8 mouse cellular contexts compared by ENCODE assay signal in genomic region chr16:28838016-28838415, GRCm38 (mm10).
DNase-seq lines count a peak whose midpoint lies in the region; ATAC-seq and TF ChIP-seq lines count a peak whose summit lies in the region.

No protein-coding gene starts in this region.

- H3K4me3 ChIP-seq in forebrain, embryonic 10.5 days = no peak overlapping the region
- no peak overlapping the region for H3K4me3 ChIP-seq in forebrain, embryonic 12.5 days (replicated peaks)
- H3K4me3 ChIP-seq in forebrain, embryonic 16.5 days (replicated peaks; ENCODE audit: low read length) = no peak overlapping the region
- no peak overlapping the region for H3K4me3 ChIP-seq in small intestine, adult 2 months (ENCODE audit: low read depth, low read length)

- H3K4me1 ChIP-seq in forebrain, embryonic 10.5 days = peaks cover 22% of the 10 kb centered on the region
- peaks cover 17% of the 10 kb centered on the region for H3K4me1 ChIP-seq in forebrain, embryonic 12.5 days
- peaks cover 14% of the 10 kb centered on the region for H3K4me1 ChIP-seq in forebrain, embryonic 16.5 days (replicated peaks; ENCODE audit: control insufficient read depth, insufficient read depth, low read length)
- no peaks in the 10 kb centered on the region for H3K4me1 ChIP-seq in small intestine, adult 2 months (ENCODE audit: control insufficient read depth, insufficient read depth, insufficient read length, low read length)

- H3K4me2 ChIP-seq in forebrain, embryonic 12.5 days = no peak overlapping the region
- H3K4me2 ChIP-seq in forebrain, embryonic 16.5 days (ENCODE audit: low read length) = no peak overlapping the region

- peak; percentile 37 for DNase-seq in forebrain, embryonic 10.5 days (ENCODE audit: extremely low spot score, low spot score)
- peak; percentile 45 to 55 for DNase-seq in urinary bladder, postnatal 36 days (ENCODE audit: low spot score in 2 of 2)
- DNase-seq in urinary bladder, postnatal 10 days (ENCODE audit: low spot score) = no peak
- DNase-seq in layer of hippocampus, adult 11-12 months (ENCODE audit: low spot score) = peak; percentile 76
- peak; percentile 69 for DNase-seq in lung, postnatal 36 days

- peaks cover 3% of the 10 kb centered on the region; the same call in 1 of the 2 replicates for H3K27me3 ChIP-seq in forebrain, embryonic 10.5 days (ENCODE audit: poor library complexity, severe bottlenecking)
- H3K27me3 ChIP-seq in forebrain, embryonic 12.5 days = 0 out of 2 replicates have a peak, but pooled peaks cover 15% of the 10 kb centered on the region
- 0 out of 2 replicates have a peak, but pooled peaks cover 4% of the 10 kb centered on the region for H3K27me3 ChIP-seq in forebrain, embryonic 16.5 days (replicated peaks; ENCODE audit: control insufficient read depth, insufficient read depth, low read length)
- H3K27me3 ChIP-seq in small intestine, adult 2 months (ENCODE audit: control insufficient read depth, insufficient read depth, low read length) = no peaks in the 10 kb centered on the region

- 24% methylated on average over 12 of the region's 12 CpGs for WGBS in forebrain, embryonic 10.5 days
- WGBS in forebrain, embryonic 12.5 days = 21% methylated on average over 12 of the region's 12 CpGs
- WGBS in forebrain, embryonic 16.5 days = 18% methylated on average over 12 of the region's 12 CpGs
- WGBS in small intestine, adult 2 months = 11% methylated on average over 12 of the region's 12 CpGs

- H3K9ac ChIP-seq in forebrain, embryonic 12.5 days = no peak overlapping the region
- no peak overlapping the region for H3K9ac ChIP-seq in forebrain, embryonic 16.5 days (replicated peaks; ENCODE audit: low read depth, low read length)

- no peak overlapping the region for H3K27ac ChIP-seq in forebrain, embryonic 10.5 days
- H3K27ac ChIP-seq in forebrain, embryonic 12.5 days = no peak overlapping the region
- H3K27ac ChIP-seq in forebrain, embryonic 16.5 days (ENCODE audit: low read length) = no peak overlapping the region
- no peak overlapping the region for H3K27ac ChIP-seq in small intestine, adult 2 months (ENCODE audit: insufficient read depth, low read depth, low read length)

- no peaks in the 10 kb centered on the region for H3K9me3 ChIP-seq in forebrain, embryonic 10.5 days
- no peaks in the 10 kb centered on the region for H3K9me3 ChIP-seq in forebrain, embryonic 12.5 days
- no peaks in the 10 kb centered on the region for H3K9me3 ChIP-seq in forebrain, embryonic 16.5 days (ENCODE audit: control insufficient read depth, low read length)

- TF ChIP-seq POLR2A in small intestine, adult 2 months (IDR thresholded peaks at IDR 0.05; ENCODE audit: low read depth, low read length) = no peak

- no peaks in the 10 kb centered on the region for H3K36me3 ChIP-seq in forebrain, embryonic 10.5 days (replicated peaks)
- H3K36me3 ChIP-seq in forebrain, embryonic 12.5 days (replicated peaks) = no peaks in the 10 kb centered on the region
- H3K36me3 ChIP-seq in forebrain, embryonic 16.5 days (ENCODE audit: control insufficient read depth, insufficient read depth) = no peaks in the 10 kb centered on the region
- no peaks in the 10 kb centered on the region for H3K36me3 ChIP-seq in small intestine, adult 2 months (ENCODE audit: control insufficient read depth, insufficient read depth, low read length)

- TF ChIP-seq CTCF in small intestine, adult 2 months (IDR thresholded peaks at IDR 0.05; ENCODE audit: extremely low read depth, insufficient read length, insufficient replicate concordance, low read depth, low read length) = peak; percentile 57; the same call in 1 of the 2 replicates

- ATAC-seq in forebrain, embryonic 12.5 days (ENCODE audit: low FRiP score) = no peak
- ATAC-seq in forebrain, embryonic 16.5 days = peak; percentile 49
